Mouse (Mus musculus) hindbrain, embryonic 13.5 days (tissue): ENCODE measurements around the gene Apol7e. TPM values are rescaled to one million over a fixed set of nuclear protein-coding genes. Genes with fewer than 3 reads are reported as not detected.
A peak's percentile ranks its signal among the peaks of the same experiment; 100 is the strongest.
"Not testable (repeated sequence)": the region's sequence is repeated elsewhere in the genome, so short reads cannot be mapped to it uniquely, and the experiment has no call there.

ENCODE experiments used
- ATAC-seq: fragments of 200-750 bp; cut with Nextera tagmentation; 2 replicates; pipeline ENCODE4 v1.8.0; 2017; ENCODE audit warnings: moderate TSS enrichment; ENCODE audit not compliant: low FRiP score
- H3K27ac ChIP-seq: fragments of 300-500 bp; sonication (generic); 2 replicates; pipeline ENCODE4 v1.5.1; 2015; ENCODE audit warnings: inconsistent platforms, mild to moderate bottlenecking, moderate library complexity
- H3K27me3 ChIP-seq: fragments of 300-500 bp; sonication (generic); 2 replicates; pipeline ENCODE4 v1.6.1; 2015; ENCODE audit warnings: mild to moderate bottlenecking, inconsistent platforms
- H3K36me3 ChIP-seq: fragments of 300-500 bp; sonication (generic); 2 replicates; pipeline ENCODE4 v1.6.1; 2015; ENCODE audit warnings: mild to moderate bottlenecking, inconsistent platforms
- H3K4me1 ChIP-seq: fragments of 300-500 bp; sonication (generic); replicated peaks from 2 replicates; pipeline ENCODE4 v1.6.1; 2015; ENCODE audit warnings: inconsistent platforms
- H3K4me2 ChIP-seq: fragments of 300-500 bp; sonication (generic); 2 replicates; pipeline ENCODE4 v1.6.1; 2015; ENCODE audit warnings: inconsistent platforms, mild to moderate bottlenecking, moderate library complexity
- H3K4me3 ChIP-seq: fragments of 300-500 bp; sonication (generic); 2 replicates; pipeline ENCODE4 v1.5.1; 2015; ENCODE audit warnings: mild to moderate bottlenecking, inconsistent platforms
- H3K9ac ChIP-seq: fragments of 300-500 bp; sonication (generic); 2 replicates; pipeline ENCODE4 v1.6.1; 2015; ENCODE audit warnings: mild to moderate bottlenecking, inconsistent platforms
- H3K9me3 ChIP-seq: fragments of 300-500 bp; sonication (generic); 2 replicates; pipeline ENCODE4 v1.6.1; 2016; ENCODE audit warnings: inconsistent platforms
- WGBS: fragments of 180-500 bp; shearing (Covaris S2); methylation state at CpG from one replicate; pipeline ENCODE4 v1.1.7; 2015; 5-methylcytosine and 5-hydroxymethylcytosine counted together
- polyA plus RNA-seq: library from polyadenylated mRNA; unstranded; fragments of >200 nt; fragmentation: Nextera tagmentation; extraction: Ambion mirVana; gene quantifications from 2 replicates; pipeline ENCODE4 v1.2.1, GENCODE M21; 2015

The Apol7e gene
- not detected in 2 replicates for polyA plus RNA-seq

DNA sequence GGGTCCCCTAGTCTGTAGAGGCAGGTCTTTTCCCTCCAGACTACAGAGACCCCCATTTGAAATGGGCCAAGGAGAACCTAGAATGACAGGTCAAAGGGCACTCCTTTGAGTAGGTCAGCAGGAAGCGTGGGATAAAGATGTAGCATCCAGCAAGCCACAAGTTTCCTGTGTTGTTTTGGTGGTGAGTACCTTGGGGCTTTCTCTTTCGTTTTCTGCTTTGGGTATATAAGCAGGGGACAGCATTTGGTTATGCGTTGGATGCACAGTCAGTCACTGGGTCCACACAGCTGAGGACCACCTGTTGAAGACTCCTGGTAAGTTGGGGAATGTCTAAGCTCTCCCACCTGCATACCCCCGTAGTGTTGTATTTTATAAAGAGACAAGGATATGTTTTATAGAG lies at the start of gene Apol7e:
Gene Apol7e, plus strand, starts transcription at position 202 of the 400 bp plus-strand sequence.
- not testable (repeated sequence) for H3K4me2 ChIP-seq, H3K27ac ChIP-seq, H3K4me3 ChIP-seq, ATAC-seq, H3K9ac ChIP-seq, H3K36me3 ChIP-seq, H3K4me1 ChIP-seq, H3K9me3 ChIP-seq, H3K27me3 ChIP-seq
- WGBS, result 85% methylated on average over 4 of the region's 4 CpGs

DNA sequence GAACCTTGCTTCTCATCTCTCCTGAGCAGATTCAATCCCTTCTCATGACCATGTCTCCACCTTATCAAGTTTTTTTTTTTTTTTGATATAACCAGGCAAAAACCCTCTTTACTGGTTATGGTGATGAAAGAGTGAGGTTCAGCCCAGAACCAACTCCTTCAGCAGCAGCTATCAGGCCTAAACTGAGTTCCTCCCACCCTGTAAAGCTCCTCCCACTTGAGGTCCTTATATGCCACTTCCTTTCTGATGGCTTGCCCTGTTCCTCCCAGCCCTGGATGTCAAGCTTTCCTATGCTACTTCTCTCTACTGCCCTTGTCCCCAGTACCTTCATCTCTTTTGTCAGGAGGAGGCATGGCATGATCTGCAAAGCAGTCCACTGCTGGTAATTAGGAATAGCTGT lies 47.5 kb upstream of the Apol7e start:
- H3K9ac ChIP-seq, H3K27ac ChIP-seq, H3K4me1 ChIP-seq, H3K36me3 ChIP-seq, H3K9me3 ChIP-seq, H3K27me3 ChIP-seq, H3K4me3 ChIP-seq, H3K4me2 ChIP-seq, ATAC-seq: not testable (repeated sequence)

DNA sequence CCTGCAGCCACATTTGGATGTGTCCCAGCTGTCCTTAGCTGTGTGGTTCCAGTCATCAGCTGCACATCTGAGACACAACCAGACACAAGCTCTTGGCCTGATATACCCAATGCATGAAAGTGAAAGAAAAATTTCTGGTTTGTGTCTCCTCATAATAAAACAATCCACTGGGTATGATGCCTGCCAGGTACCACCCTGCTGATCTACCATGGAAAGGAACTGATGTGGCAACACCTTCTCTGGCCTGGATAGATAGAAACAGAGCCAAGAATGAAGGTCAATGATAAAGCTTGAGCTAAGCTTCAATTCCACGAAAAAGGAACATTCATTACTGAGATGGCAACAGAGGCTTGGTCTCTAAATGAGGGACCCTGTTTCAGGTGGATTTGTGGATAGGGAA lies 38.9 kb upstream of the Apol7e start:
- not testable (repeated sequence) for H3K4me1 ChIP-seq, H3K36me3 ChIP-seq, H3K9ac ChIP-seq, H3K4me2 ChIP-seq, H3K9me3 ChIP-seq, H3K27me3 ChIP-seq, ATAC-seq, H3K4me3 ChIP-seq, H3K27ac ChIP-seq
- WGBS, result 95% methylated on average over 1 of the region's 1 CpGs

DNA sequence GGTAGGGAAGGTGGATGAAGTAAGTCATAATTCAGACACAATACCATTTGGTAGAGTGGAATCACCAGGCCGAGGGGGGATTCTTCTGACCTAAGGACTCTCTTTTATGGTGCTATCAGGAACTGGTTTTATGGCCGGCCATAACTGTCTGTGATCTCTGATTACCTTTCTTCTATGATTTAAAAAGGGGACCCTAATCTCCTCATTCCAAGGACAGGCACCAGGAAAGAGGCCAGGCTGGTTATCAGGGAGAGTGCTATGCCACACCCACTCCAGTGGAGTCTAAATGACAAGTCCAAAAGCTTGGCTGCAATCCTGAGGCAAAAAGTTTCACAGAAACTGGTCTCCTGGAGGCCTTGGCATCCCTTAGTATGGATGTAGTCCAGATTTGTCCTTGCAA lies 36.8 kb upstream of the Apol7e start:
- not testable (repeated sequence) for H3K36me3 ChIP-seq, H3K4me3 ChIP-seq, H3K9ac ChIP-seq, H3K27me3 ChIP-seq, H3K4me1 ChIP-seq, H3K9me3 ChIP-seq, H3K4me2 ChIP-seq, ATAC-seq, H3K27ac ChIP-seq
- WGBS, result 89% methylated on average over 2 of the region's 2 CpGs

DNA sequence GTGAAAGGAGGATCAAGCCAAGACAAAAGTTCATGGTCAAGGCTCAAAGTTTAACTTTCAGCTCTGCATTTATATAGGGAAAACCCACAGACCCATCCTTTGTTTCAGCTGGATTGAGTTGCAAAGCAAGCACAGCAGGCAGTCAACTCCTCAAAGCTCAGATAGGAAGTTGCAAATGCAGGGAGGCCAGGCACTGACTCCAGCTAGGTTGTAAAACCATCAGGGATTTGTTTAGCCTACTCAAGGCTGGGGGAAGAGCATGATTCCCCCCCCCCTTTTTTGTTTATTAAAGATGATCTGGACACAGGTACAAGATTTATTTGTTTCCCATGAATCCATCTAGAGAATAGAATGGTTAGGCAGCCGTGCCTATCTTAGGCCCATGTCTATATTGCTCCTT lies 24.6 kb upstream of the Apol7e start:
- H3K27me3 ChIP-seq, H3K4me2 ChIP-seq, H3K36me3 ChIP-seq, ATAC-seq, H3K9me3 ChIP-seq, H3K4me3 ChIP-seq, H3K27ac ChIP-seq, H3K4me1 ChIP-seq, H3K9ac ChIP-seq: not testable (repeated sequence)
- 91% methylated on average over 1 of the region's 1 CpGs for WGBS

DNA sequence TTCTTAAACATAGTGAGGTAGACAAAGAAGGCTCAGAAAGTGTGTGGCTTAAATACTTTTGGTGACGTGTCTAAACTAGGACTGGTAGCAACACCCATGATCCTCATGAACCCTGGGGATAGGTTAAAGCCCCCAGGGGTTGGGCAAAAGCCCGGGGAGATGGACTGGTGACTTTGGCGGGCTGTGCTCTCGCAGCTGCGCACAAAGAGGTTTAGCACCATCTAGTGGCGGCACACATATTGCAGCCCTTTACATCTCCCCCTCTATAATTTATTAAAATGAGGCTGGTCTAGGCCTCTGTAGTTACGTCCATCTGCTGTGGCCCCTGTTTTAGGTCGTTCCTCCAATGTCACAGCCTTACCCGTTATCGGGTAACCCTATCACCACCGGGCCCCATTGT lies 14.7 kb upstream of the Apol7e start:
- not testable (repeated sequence) for H3K36me3 ChIP-seq, ATAC-seq
- WGBS, result 17% methylated on average over 11 of the region's 11 CpGs

DNA sequence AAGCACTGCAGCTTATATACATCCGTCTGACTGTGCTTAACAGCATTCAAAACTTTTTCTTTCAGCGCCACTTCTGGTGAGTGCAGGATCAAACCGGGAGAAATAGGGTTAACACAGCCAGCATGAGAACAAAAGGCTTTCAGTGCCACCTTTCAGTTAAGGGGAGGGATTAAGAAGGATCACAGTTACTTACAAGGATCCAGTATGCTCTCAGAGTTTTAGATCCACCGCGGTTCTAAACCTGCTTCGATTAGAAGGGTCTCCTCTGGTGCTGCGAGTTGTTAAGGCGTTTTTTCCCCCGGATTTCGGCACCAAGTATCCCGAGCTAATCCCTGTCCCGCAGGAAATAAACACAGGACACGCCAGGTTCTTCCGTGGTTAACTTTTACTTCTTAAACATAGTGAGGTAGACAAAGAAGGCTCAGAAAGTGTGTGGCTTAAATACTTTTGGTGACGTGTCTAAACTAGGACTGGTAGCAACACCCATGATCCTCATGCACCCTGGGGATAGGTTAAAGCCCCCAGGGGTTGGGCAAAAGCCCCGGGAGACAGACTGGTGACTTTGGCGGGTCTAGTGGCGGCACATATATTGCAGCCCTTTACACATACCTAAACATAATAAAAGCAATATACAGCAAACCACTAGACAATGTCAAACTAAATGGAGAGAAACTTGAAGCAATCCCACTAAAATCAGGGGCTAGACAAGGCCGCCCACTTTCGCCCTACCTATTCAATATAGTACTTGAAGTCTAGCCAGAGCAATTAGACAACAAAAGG lies 6.9 kb upstream of the Apol7e start:
- ATAC-seq, H3K27me3 ChIP-seq, H3K9me3 ChIP-seq, H3K36me3 ChIP-seq, H3K4me1 ChIP-seq, H3K27ac ChIP-seq: not testable (repeated sequence)
- H3K4me3 ChIP-seq, result peak overlapping the region; percentile 32
- H3K4me2 ChIP-seq, result peak overlapping the region; percentile 49
- WGBS, result 7% methylated on average over 20 of the region's 20 CpGs
- peak overlapping the region; percentile 43; the same call in 1 of the 2 replicates for H3K9ac ChIP-seq

More for the DNA sequence above, 14.7 kb upstream of the Apol7e start:
- H3K9me3 ChIP-seq, H3K27me3 ChIP-seq, H3K4me3 ChIP-seq, H3K27ac ChIP-seq, H3K4me2 ChIP-seq, H3K9ac ChIP-seq, H3K4me1 ChIP-seq: not testable (repeated sequence)

DNA sequence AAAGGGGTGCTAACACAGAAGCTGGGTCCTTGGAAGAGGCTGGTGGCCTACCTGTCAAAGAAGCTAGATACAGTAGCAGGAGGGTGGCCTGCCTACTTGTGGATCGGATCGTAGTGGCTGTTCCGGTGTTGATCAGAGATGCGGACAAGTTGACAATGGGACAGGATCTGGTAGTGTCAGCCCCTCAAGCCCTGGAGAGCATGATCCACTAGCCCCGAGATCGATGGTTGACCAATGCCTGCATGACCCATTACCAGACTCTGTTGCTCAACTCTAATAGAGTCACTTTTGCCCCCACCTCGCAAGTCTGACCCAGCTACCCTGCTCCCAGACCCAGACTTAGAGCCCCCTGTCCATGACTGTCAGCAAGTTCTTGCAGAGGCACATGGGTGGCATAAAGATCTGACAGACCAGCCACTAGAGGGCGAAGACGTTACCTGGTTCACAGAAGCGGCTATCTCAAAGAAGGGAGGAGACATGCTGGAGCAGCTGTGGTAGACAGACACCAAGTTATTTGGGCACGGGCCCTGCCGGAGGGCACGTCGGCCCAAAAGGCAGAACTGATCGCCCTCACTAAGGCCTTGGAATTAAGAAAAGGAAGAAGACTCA lies 3.9 kb upstream of the Apol7e start:
- not testable (repeated sequence) for H3K4me1 ChIP-seq, ATAC-seq, H3K27me3 ChIP-seq, H3K4me3 ChIP-seq, H3K9ac ChIP-seq, H3K27ac ChIP-seq, H3K4me2 ChIP-seq, H3K9me3 ChIP-seq, H3K36me3 ChIP-seq
- WGBS, result 43% methylated on average over 11 of the region's 15 CpGs

DNA sequence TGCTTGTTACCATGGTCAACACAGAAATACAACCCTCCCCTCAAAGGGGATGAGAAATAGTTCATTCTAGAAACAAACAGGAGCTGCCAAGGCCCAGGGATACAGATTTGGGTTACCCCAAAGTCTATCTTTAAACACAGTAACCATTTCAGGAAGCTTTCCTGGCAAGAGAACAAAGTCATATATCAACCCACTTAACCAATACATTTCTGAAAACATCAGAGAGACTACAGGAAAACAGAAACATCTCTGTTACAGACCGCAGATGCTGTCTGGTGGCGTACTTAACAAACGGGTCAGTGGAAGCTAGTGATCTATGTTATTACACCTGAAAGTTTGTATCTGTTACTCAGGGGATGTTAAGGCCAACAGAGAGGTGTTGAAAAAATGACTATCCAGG lies 6.6 kb downstream of the Apol7e start:
- H3K4me3 ChIP-seq, ATAC-seq, H3K4me2 ChIP-seq, H3K36me3 ChIP-seq, H3K9ac ChIP-seq, H3K4me1 ChIP-seq, H3K27ac ChIP-seq, H3K27me3 ChIP-seq, H3K9me3 ChIP-seq: not testable (repeated sequence)
- 93% methylated on average over 3 of the region's 3 CpGs for WGBS

DNA sequence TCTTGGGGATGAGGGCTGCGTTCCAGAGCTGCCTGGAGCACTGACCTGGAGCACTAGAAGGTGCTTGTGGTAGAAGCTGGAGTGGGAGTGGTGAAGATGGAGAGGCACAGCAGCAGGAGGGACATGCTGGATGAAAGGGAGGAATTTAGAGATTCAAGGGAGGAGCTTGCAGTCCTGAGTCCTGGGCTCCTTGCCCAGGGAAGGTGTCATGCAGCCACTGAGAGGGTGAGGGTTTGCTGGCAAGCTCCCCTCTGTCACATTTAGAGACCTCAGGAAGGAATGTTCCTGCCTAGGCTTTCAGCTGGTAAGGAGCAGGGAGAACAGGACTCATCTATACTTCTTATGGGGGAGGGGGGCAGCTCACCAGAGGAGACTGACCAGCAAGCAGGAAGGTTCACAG lies 10.3 kb downstream of the Apol7e start:
- not testable (repeated sequence) for H3K4me2 ChIP-seq, ATAC-seq, H3K4me3 ChIP-seq, H3K27me3 ChIP-seq, H3K36me3 ChIP-seq, H3K4me1 ChIP-seq, H3K9me3 ChIP-seq, H3K9ac ChIP-seq, H3K27ac ChIP-seq
- WGBS, result 100% methylated on average over 1 of the region's 1 CpGs

DNA sequence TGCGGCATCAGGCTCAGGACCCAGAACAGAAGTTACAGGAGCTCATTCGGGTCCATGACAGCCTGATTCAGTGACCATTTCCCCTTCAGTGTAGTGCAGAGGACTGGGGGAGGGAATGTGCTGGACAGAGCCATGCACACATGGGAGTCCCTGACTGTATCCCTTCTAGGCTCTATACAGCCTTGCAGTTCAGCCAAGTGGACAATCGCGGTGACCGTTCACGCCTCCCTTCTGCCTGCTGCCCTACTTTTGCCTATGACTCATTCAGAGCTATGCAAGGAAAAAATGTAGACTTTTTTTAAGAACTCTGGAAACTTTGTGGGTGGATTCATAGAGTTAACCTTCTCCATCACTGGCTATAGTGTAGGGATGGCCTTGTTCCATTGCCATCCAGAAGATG lies 19.6 kb downstream of the Apol7e start:
- not testable (repeated sequence) for H3K27ac ChIP-seq, H3K9me3 ChIP-seq, H3K27me3 ChIP-seq

DNA sequence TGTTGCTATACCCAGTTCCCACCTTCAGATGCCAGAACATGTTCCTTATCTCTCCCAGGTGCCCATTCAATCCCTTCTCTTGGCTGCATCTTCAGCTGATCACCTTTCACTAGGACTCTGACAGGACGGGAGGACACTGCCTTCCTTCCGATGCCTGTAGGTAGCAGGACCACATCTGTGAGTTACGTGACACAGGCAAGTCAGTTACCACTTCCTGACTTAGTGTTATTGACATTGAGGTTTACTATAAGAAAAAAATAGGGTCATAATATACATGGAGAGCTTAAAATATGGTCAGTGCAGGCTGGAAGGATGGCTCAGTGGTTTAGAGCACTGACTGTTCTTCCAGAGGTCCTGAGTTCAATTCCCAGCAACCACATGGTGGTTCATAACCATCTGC lies 22.9 kb downstream of the Apol7e start:
- ATAC-seq, H3K36me3 ChIP-seq, H3K4me3 ChIP-seq, H3K4me2 ChIP-seq, H3K9ac ChIP-seq, H3K9me3 ChIP-seq, H3K4me1 ChIP-seq, H3K27me3 ChIP-seq, H3K27ac ChIP-seq: not testable (repeated sequence)
- WGBS, result no CpG with 5 or more reads among the region's 3 CpGs

More for the DNA sequence above, 19.6 kb downstream of the Apol7e start:
- not testable (repeated sequence) for H3K4me2 ChIP-seq, H3K4me3 ChIP-seq, H3K36me3 ChIP-seq, H3K4me1 ChIP-seq, H3K9ac ChIP-seq, ATAC-seq
- WGBS, result 94% methylated on average over 4 of the region's 6 CpGs

DNA sequence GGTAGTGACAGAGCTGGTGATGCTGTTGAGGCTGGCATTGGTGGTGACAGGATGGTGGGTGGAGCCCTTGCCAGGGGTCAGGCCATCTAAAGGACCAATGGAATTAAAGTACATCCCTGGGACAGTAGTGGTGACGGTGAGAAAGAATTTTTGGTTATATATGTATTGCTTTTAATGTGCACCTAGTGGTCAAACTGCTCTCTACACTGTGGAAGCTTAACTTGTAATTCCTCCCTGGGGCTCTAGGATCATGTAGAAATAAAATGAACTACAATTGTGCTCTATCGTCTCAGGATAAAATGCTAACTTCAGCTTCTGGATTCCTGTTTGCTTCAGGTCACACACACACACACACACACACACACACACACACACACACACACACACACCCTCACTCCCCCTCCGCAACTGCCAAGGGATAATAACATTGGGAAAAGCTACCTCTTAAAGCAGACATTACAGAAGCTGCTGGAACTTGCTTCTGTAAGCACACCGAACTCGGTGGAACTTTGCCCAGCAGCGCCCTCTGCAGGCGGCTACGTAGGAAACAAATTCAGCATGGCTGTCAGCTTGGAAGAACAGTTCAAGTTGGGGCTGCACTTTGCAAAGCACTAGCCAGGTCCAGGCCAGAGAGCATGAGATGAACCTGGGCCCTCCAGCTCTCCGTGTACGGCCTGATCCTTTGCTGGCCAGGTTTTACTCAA lies 25.7 kb downstream of the Apol7e start:
- not testable (repeated sequence) for H3K27ac ChIP-seq, H3K4me1 ChIP-seq, H3K27me3 ChIP-seq, ATAC-seq, H3K4me2 ChIP-seq, H3K36me3 ChIP-seq, H3K9ac ChIP-seq, H3K4me3 ChIP-seq, H3K9me3 ChIP-seq
- 31% methylated on average over 3 of the region's 10 CpGs for WGBS
